Mouse (Mus musculus) forebrain, embryonic 16.5 days (tissue): ENCODE measurements at regions not wholly inside any gene's neighbourhood (a gene's known extent, or its start where the extent isn't known, plus 50 kb on each side); places are given as distances from the start of the nearest gene placed in this dataset.
"Not testable (repeated sequence)": the region's sequence is repeated elsewhere in the genome, so short reads cannot be mapped to it uniquely, and the experiment has no call there.

Experiments
- ATAC-seq: fragments of 200-750 bp; cut with Nextera tagmentation; 2 replicates; pipeline ENCODE4 v1.8.0; 2017; ENCODE audit warnings: mild to moderate bottlenecking, moderate library complexity
- H3K27ac ChIP-seq: fragments of 300-500 bp; sonication (generic); 2 replicates; pipeline ENCODE4 v1.5.1; 2014; ENCODE audit warnings: low read length, control low read depth
- H3K27me3 ChIP-seq: fragments of 300-500 bp; sonication (generic); replicated peaks from 2 replicates; pipeline ENCODE4 v1.6.1; 2014; ENCODE audit warnings: low read length; ENCODE audit not compliant: control insufficient read depth, insufficient read depth
- H3K36me3 ChIP-seq: fragments of 300-500 bp; sonication (generic); 2 replicates; pipeline ENCODE4 v1.6.1; 2014; ENCODE audit not compliant: control insufficient read depth, insufficient read depth
- H3K4me1 ChIP-seq: fragments of 300-500 bp; sonication (generic); replicated peaks from 2 replicates; pipeline ENCODE4 v1.6.1; 2014; ENCODE audit warnings: low read length; ENCODE audit not compliant: control insufficient read depth, insufficient read depth
- H3K4me2 ChIP-seq: fragments of 300-500 bp; sonication (generic); 2 replicates; pipeline ENCODE4 v1.6.1; 2014; ENCODE audit warnings: mild to moderate bottlenecking, low read length, control low read depth
- H3K4me3 ChIP-seq: fragments of 300-500 bp; sonication (generic); replicated peaks from 2 replicates; pipeline ENCODE4 v1.5.1; 2014; ENCODE audit warnings: mild to moderate bottlenecking, low read length, control low read depth
- H3K9ac ChIP-seq: fragments of 300-500 bp; sonication (generic); replicated peaks from 2 replicates; pipeline ENCODE4 v1.6.1; 2014; ENCODE audit warnings: low read depth, low read length, control low read depth
- H3K9me3 ChIP-seq: fragments of 300-500 bp; sonication (generic); 2 replicates; pipeline ENCODE4 v1.6.1; 2016; ENCODE audit warnings: low read length; ENCODE audit not compliant: control insufficient read depth
- WGBS: fragments of 180-500 bp; shearing (Covaris S2); extraction: QIAGEN DNeasy Blood & Tissue Kit; methylation state at CpG from one replicate; pipeline ENCODE4 v1.1.7; 2014; 5-methylcytosine and 5-hydroxymethylcytosine counted together

DNA sequence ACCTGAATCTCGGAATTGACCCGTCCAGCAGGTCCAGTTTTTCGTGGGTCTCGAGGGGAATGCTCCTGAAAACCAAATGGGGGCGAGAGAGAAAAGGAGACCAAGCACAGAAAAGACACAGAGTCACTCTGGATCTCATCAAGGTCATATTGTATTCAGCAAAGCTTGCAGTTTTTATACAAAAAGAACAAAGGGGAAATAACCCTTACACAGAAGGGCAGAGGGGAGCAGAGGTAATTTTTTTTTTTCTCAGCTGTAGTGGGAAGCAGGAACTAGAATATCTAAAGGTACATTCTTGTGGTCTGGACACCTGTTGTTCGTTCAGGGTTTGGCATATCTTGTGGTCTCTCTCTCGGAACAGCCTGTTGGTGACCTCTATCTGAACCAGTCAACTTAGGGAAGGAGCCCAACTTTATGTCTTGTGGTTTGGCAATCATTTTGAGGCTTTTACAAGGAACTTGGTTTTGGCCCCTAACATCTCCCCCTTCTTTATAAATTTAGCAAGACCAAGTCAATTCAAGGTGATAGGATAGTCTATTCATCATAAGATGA is 1645.9 kb upstream of the Cdh9 start:
- no peak for ATAC-seq
- Histone ChIP-seq H3K4me2 (no peak overlapping the region), H3K9ac (no peak overlapping the region), H3K4me3 (no peak overlapping the region), H3K4me1 (no peaks in the 10 kb centered on the region), H3K27ac (no peak overlapping the region), H3K27me3 (no peaks in the 10 kb centered on the region), H3K9me3 (no peaks in the 10 kb centered on the region), H3K36me3 (no peaks in the 10 kb centered on the region)
- 89% methylated on average over 7 of the region's 7 CpGs for WGBS

DNA sequence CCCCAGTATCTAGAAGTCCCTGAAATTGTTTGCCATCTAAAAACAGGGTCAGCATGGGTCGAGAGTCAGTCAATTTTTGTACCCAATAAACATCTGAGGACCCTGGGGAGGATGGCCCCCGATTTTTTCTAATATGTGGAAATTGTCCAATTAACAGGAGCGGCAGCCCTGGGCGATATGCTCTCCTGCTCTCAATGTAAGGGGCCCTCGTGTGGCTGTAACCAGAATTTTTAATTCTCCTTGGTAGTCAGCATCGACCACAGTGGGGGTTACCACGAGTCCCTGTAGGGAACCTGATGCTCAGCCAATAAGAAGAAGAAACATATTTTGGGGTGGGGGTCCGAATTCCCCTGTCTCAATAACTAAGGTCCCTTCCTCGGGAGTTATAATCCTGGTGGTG is 1639.9 kb upstream of the Cdh9 start:
- not testable (repeated sequence) for H3K4me3 ChIP-seq, ATAC-seq, H3K9me3 ChIP-seq, H3K9ac ChIP-seq, H3K27me3 ChIP-seq, H3K27ac ChIP-seq, H3K4me1 ChIP-seq, H3K4me2 ChIP-seq, H3K36me3 ChIP-seq
- WGBS = 81% methylated on average over 9 of the region's 9 CpGs

DNA sequence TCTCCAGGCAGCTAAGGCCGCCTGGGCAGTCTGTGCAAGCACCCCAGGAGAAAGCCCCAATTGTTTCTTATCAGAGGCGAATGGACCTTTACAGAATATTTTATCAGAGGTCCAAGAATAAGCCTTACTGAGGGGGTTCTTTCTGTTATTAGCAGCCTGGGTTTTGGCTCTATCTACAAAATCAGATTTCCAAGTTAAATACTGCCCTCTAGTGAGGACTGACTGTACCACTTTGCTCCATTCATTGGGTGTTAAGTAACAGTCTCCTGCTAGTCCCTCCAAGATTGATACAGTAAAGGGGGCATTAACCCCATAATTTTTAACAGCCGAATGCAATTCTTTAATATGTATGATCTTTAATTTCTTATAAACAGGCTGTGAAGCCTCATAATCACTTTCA is 1638.8 kb upstream of the Cdh9 start:
- WGBS = 83% methylated on average over 3 of the region's 3 CpGs
- not testable (repeated sequence) for H3K4me3 ChIP-seq, H3K4me2 ChIP-seq, H3K36me3 ChIP-seq, H3K27me3 ChIP-seq, H3K9ac ChIP-seq, H3K9me3 ChIP-seq, H3K27ac ChIP-seq, H3K4me1 ChIP-seq, ATAC-seq

DNA sequence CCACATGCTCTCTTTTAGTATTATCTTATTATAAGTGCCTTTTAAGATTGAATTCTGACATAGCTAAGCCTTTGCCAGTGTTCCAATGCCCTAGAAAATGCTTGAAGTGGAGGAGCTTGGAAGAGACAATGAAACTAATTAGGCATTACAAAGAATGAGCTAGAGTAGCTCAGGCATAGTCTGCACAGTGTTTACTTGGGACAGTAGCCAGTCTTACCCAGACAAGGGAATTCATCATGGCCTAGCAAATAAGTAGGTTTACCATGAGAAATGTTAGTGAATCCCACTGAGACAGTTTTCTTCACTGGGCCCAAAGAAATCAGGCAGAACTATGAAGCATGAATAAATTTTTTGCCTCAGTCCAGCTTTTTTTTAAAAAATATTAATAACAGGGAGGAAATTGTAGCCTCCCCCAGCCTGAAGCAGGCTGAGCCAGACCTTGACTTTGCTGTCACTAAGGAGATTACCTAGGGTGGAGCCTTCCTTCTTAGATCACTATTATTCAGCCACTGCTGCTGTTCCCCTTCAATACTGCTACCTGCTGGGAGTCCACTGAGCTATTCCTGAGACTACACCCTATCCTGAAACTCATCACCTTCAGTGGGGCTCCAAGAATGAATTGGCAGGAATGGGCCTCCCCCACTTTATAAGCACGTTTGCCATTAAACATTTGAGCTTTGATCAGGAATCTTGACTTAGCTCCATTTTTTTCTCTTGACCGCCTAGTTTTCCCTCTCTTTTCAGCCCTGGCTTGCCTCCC is 1636.8 kb upstream of the Cdh9 start:
- no peak for ATAC-seq
- WGBS = 71% methylated on average over 2 of the region's 2 CpGs

DNA sequence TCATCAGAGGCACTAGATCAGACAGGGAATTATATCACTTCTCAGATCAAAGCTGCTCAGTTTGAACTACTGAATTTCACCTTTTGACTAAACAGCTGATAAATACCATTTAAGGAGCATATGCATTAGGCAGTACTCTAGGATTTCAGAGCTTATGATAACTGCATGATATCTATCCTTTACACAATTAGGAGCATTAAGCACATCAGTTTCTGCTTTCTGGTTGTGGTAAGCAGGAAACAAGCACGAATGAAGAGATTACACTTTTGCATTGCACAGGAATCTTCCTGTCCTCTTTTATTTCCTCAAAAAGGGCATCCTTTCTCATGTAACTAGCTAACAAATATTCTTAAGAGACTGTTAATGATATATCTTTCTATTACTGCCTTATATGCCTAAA is 1631.2 kb upstream of the Cdh9 start:
- Histone ChIP-seq H3K4me1 (no peaks in the 10 kb centered on the region), H3K27ac (no peak overlapping the region), H3K9ac (no peak overlapping the region), H3K9me3 (no peaks in the 10 kb centered on the region), H3K4me3 (no peak overlapping the region), H3K4me2 (no peak overlapping the region), H3K27me3 (no peaks in the 10 kb centered on the region), H3K36me3 (no peaks in the 10 kb centered on the region)
- no peak for ATAC-seq
- 78% methylated on average over 1 of the region's 1 CpGs for WGBS

More for the DNA sequence above, 1636.8 kb upstream of the Cdh9 start:
- no peak overlapping the region for H3K4me2 ChIP-seq
- no peaks in the 10 kb centered on the region for H3K4me1 ChIP-seq
- H3K9me3 ChIP-seq = no peaks in the 10 kb centered on the region
- no peak overlapping the region for H3K9ac ChIP-seq
- H3K27ac ChIP-seq = no peak overlapping the region
- no peaks in the 10 kb centered on the region for H3K27me3 ChIP-seq
- no peaks in the 10 kb centered on the region for H3K36me3 ChIP-seq
- H3K4me3 ChIP-seq = no peak overlapping the region

DNA sequence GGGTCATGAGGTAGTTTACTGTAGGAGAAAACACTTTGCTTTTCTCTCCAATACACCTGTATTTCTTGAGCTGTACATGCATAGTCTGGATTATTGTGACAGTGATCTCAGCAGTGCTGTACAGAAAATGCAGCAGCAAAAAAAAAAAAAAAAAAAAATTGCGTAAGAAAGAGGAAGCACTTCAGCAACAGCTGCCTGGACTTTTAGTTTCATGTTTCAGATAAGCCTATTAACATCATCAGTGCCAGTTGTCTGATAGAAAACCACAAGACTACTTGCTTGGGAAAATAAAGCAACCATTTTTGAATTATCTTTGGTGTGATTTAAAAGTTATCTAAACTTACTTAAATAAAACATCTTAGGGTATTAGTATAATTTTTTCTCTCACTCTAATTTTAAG is 1626.4 kb upstream of the Cdh9 start:
- Histone ChIP-seq H3K9me3 (no peaks in the 10 kb centered on the region), H3K27ac (no peak overlapping the region), H3K27me3 (no peaks in the 10 kb centered on the region), H3K4me1 (no peaks in the 10 kb centered on the region), H3K36me3 (no peaks in the 10 kb centered on the region), H3K9ac (no peak overlapping the region), H3K4me2 (no peak overlapping the region), H3K4me3 (no peak overlapping the region)
- 82% methylated on average over 1 of the region's 1 CpGs for WGBS
- no peak for ATAC-seq

DNA sequence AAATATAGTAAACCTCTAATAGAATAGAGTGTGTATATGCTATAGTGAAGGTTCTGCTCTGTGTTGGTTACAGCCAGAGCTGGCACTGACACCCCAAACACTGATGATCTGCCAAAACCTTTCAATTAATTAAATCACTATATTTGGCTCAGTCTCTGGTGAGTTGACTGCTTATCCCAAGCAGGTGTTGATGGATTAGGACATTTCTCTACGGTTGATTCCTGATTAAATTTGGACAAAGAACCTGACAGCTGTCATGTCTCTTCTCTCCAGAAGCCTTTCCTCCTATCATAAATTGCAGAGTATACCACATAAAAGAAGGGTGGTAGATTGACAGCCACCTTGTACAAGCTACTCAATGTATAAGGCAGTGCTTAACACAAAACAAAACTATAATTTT is 1608.4 kb upstream of the Cdh9 start:
- WGBS = 41% methylated on average over 1 of the region's 1 CpGs
- no peaks in the 10 kb centered on the region for H3K36me3 ChIP-seq
- no peaks in the 10 kb centered on the region for H3K9me3 ChIP-seq
- no peaks in the 10 kb centered on the region for H3K4me1 ChIP-seq
- no peak overlapping the region for H3K4me3 ChIP-seq
- no peak overlapping the region for H3K27ac ChIP-seq
- ATAC-seq = peak; percentile 84
- no peaks in the 10 kb centered on the region for H3K27me3 ChIP-seq
- H3K9ac ChIP-seq = no peak overlapping the region
- no peak overlapping the region for H3K4me2 ChIP-seq

DNA sequence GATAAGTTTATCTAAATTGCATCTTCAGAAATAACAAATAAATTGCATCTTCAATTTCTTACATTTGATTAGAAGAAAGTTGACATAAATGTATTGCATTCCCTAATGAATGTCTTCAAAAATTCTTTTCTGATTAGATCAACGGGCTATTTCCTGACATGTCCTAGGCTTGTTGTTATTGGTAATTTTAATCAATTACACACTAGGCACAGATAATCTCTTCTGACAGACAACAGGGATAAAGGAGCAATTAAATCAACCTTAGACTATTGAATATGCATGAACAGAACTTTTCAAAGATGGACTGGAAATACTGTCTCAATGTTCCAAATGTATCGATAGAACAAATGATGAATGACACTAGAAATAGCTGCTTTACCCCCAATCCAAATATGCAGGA is 1579.8 kb upstream of the Cdh9 start:
- Histone ChIP-seq H3K9ac (no peak overlapping the region), H3K4me3 (no peak overlapping the region), H3K9me3 (no peaks in the 10 kb centered on the region), H3K4me2 (no peak overlapping the region), H3K27me3 (no peaks in the 10 kb centered on the region), H3K27ac (no peak overlapping the region), H3K36me3 (no peaks in the 10 kb centered on the region), H3K4me1 (no peaks in the 10 kb centered on the region)
- ATAC-seq = no peak
- WGBS = 64% methylated on average over 2 of the region's 2 CpGs

DNA sequence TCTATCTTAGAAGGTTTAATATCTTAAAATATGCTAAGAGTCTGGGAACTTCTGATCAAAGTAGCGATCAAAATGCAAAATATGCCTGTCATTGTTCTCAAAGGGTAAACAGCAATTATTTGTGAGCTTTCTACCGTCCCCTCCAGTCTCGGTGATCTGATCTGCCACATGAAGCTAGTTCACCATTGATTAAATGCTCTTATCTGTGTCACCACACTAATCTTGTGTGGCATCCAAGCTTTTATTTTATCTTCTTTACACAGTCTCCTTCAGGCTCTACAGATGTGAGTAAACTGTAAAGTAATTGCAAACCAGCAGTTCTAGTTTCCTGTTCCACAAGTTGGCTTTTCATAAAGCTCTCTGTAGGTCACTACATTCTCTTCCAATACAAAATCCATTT is 1573.1 kb upstream of the Cdh9 start:
- Histone ChIP-seq H3K4me3 (no peak overlapping the region), H3K9me3 (no peaks in the 10 kb centered on the region), H3K27me3 (no peaks in the 10 kb centered on the region), H3K4me1 (no peaks in the 10 kb centered on the region), H3K36me3 (no peaks in the 10 kb centered on the region), H3K4me2 (no peak overlapping the region), H3K9ac (no peak overlapping the region), H3K27ac (no peak overlapping the region)
- no peak for ATAC-seq
- WGBS = 72% methylated on average over 3 of the region's 3 CpGs

DNA sequence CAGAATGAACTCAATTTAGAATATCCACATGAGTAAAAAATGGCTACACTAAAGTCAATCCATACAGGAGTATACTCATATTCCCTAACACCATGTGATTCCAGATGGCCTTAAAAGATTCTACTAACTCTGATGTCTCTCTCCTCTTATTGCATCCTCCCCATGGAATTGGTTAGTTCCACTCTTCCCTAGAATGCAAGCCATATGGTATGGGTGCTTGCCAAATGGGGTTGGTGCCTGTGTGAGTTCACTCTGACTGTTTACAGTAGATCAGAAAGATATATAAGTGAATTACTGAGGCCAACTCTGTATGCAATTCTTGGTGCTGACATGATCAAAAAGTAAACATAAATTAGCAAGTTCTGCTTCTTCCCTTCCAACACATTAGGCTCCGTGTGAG is 1558.2 kb upstream of the Cdh9 start:
- H3K27ac ChIP-seq = no peak overlapping the region
- 77% methylated on average over 1 of the region's 1 CpGs for WGBS
- no peak overlapping the region for H3K4me2 ChIP-seq
- H3K9ac ChIP-seq = no peak overlapping the region
- peak; percentile 80 for ATAC-seq
- no peaks in the 10 kb centered on the region for H3K4me1 ChIP-seq
- H3K9me3 ChIP-seq = no peaks in the 10 kb centered on the region
- H3K36me3 ChIP-seq = no peaks in the 10 kb centered on the region
- H3K4me3 ChIP-seq = no peak overlapping the region
- no peaks in the 10 kb centered on the region for H3K27me3 ChIP-seq
